ENCODE assay signal across 16 mouse cellular contexts in the genomic region with DNA sequence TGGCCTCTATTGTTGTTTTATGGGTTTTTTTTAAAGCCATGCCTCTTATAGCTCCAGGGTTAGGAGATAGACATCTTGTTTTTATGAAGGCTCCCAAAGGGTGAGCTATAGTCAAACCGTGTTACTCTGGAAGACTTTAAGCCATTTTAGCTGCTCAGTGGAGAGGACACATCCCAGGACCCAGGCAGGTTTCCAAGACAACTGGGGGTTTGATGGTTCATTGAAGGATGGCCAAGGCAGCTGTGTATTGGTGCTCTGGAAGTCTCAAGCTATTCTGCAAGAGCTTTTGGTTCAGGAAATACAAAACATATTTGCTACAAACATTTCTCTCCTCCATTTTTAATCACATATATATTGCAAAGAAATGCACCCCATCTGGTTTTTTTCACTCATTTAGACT.
A peak's percentile ranks its signal among the peaks of the same experiment; 100 is the strongest.
DNase-seq lines count a peak whose midpoint lies in the region.
"Had no signal": no experiment of that assay in that cellular context is flagged by ENCODE, and none has a peak within 500 bp of the region (broad histone marks: within the 10 kb centered on the region; RNA-seq: fewer than 3 reads in every experiment).

No protein-coding gene starts in this region.

- peak; percentile 30 to 53 for DNase-seq in cerebellum, postnatal 10 days
- no peak for DNase-seq in cerebellum, adult 9-10 months
- DNase-seq in heart, adult 9 months (ENCODE audit: low spot score in 2 of 2) = peak; percentile 16 to 47
- DNase-seq in heart, postnatal 4 days = no peak
- DNase-seq in gastrocnemius, adult 8-10 months (ENCODE audit: low spot score in 2 of 2) = peak; percentile 26 to 47
- DNase-seq in skeletal muscle tissue, adult 2 months (ENCODE audit: low read depth, low spot score) = peak; percentile 51
- no peak for DNase-seq in right cerebral cortex, postnatal 10 days (ENCODE audit: low spot score in 2 of 2)
- DNase-seq: adrenal gland, adult 8-10 months; cerebellum, postnatal 36 days; kidney, adult 11 months; kidney, postnatal 36 days; liver, embryonic 13.5 days; lung, adult 18-20 months; lung, postnatal 4 days; right cerebral cortex, postnatal 14 days; thymus, postnatal 14 days had no signal

Comparison
In these comparisons a context has a peak if more than half of its experiments do, and no peak if none do; other contexts are left out.
1. DNase-seq: peak in cerebellum, postnatal 10 days (2 of 2), heart, adult 9 months (2 of 2), gastrocnemius, adult 8-10 months (2 of 2) and skeletal muscle tissue, adult 2 months (single experiment); none in cerebellum, adult 9-10 months (single experiment), heart, postnatal 4 days (single experiment) and right cerebral cortex, postnatal 10 days (0 of 2).